Mouse (Mus musculus) kidney, postnatal 0 days (tissue): ENCODE results near the gene Ache. TPM values are rescaled to one million over a fixed set of nuclear protein-coding genes. Genes with fewer than 3 reads are reported as not detected.

ENCODE experiments used
- ATAC-seq: fragments of 200-750 bp; cut with Nextera tagmentation; replicated peaks from 2 replicates; pipeline ENCODE4 v1.8.0; 2017; ENCODE audit warnings: low read depth, moderate number of reproducible peaks, moderate TSS enrichment, moderate library complexity; ENCODE audit not compliant: low FRiP score
- DNase-seq: peaks from one replicate; pipeline ENCODE4 v3.0.0-alpha.2; 2016; ENCODE audit warnings: low spot score
- H3K27ac ChIP-seq: fragments of 300-500 bp; sonication (generic); 2 replicates; pipeline ENCODE4 v1.5.1; 2014; ENCODE audit warnings: mild to moderate bottlenecking
- H3K27me3 ChIP-seq: fragments of 300-500 bp; sonication (generic); 2 replicates; pipeline ENCODE4 v1.6.1; 2014; ENCODE audit warnings: low read length, mixed read lengths; ENCODE audit not compliant: insufficient read depth
- H3K36me3 ChIP-seq: fragments of 300-500 bp; sonication (generic); 2 replicates; pipeline ENCODE4 v1.6.1; 2014; ENCODE audit warnings: low read length, mixed read lengths; ENCODE audit not compliant: insufficient read depth
- H3K4me1 ChIP-seq: fragments of 300-500 bp; sonication (generic); replicated peaks from 2 replicates; pipeline ENCODE4 v1.6.1; 2014; ENCODE audit warnings: antibody characterized with exemption, low read length, mixed read lengths; ENCODE audit not compliant: insufficient read depth
- H3K4me2 ChIP-seq: fragments of 300-500 bp; sonication (generic); 2 replicates; pipeline ENCODE4 v1.6.1; 2014; ENCODE audit warnings: mild to moderate bottlenecking, low read length, moderate library complexity, mixed read lengths
- H3K4me3 ChIP-seq: fragments of 300-500 bp; sonication (generic); replicated peaks from 2 replicates; pipeline ENCODE4 v1.5.1; 2014; ENCODE audit warnings: low read depth, low read length
- H3K9ac ChIP-seq: fragments of 300-500 bp; sonication (generic); 2 replicates; pipeline ENCODE4 v1.6.1; 2014; ENCODE audit warnings: low read depth, low read length
- H3K9me3 ChIP-seq: fragments of 300-500 bp; sonication (generic); replicated peaks from 2 replicates; pipeline ENCODE4 v1.6.1; 2016; ENCODE audit warnings: low read length, inconsistent platforms, mixed read lengths
- CTCF ChIP-seq: IDR thresholded peaks from 2 replicates; pipeline ENCODE4 v1.5.1; 2016; ENCODE audit warnings: antibody characterized with exemption, low read depth, mild to moderate bottlenecking, moderate library complexity
- WGBS: fragments of 180-500 bp; shearing (Covaris S2); extraction: QIAGEN DNeasy Blood & Tissue Kit; methylation state at CpG from one replicate; pipeline ENCODE4 v1.1.7; 2014; 5-methylcytosine and 5-hydroxymethylcytosine counted together
- polyA plus RNA-seq: library from polyadenylated mRNA; unstranded; fragments of >200 nt; fragmentation: Nextera tagmentation; extraction: Ambion mirVana; gene quantifications from 2 replicates; pipeline ENCODE4 v1.2.1, GENCODE M21; 2015

Gene Ache
- polyA plus RNA-seq, 1 experiment from 2014 or later = 6.5 TPM

DNA sequence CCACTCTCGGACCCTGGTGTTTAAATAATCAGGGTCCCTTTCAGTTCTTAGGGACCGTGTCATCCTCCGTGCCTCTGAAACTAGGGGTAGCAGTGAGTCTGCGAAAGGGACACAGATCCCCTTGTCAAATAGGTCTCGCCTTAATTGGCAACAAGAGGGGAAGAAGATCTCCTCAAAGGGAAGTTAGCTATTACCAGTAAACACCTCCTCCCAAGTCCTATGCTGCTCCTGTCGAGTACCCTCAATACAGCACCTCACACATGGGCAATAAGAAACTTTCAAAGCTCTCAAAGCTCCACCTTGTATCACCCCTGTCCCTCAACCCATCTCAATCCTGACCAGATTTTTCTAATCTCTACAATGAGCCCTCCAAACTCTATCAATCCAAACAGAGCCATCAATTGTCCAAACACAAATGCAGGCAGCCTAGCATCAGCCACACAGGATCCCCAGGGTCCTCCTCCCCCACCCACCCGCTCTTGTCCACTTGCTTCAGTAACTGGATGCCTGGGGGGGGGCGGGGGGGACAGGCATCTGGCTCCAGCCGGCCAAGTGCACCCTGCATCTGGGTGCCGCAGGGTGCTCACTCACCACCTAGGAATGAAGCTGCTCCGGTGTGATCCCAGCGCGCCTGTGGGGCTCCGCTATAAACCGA, 45.7 kb downstream of the Ache start:
- Histone ChIP-seq H3K9me3 (no peaks in the 10 kb centered on the region), H3K4me1 (no peaks in the 10 kb centered on the region), H3K36me3 (no peaks in the 10 kb centered on the region), H3K4me2 (peak overlapping the region; percentile 82), H3K4me3 (peak overlapping the region; percentile 50), H3K27me3 (no peaks in the 10 kb centered on the region), H3K9ac (peak overlapping the region; percentile 73), H3K27ac (peak overlapping the region; percentile 72)
- 13% methylated on average over 15 of the region's 15 CpGs for WGBS
- ATAC-seq (no peak), DNase-seq (no peak)
- TF ChIP-seq CTCF = no peak

DNA sequence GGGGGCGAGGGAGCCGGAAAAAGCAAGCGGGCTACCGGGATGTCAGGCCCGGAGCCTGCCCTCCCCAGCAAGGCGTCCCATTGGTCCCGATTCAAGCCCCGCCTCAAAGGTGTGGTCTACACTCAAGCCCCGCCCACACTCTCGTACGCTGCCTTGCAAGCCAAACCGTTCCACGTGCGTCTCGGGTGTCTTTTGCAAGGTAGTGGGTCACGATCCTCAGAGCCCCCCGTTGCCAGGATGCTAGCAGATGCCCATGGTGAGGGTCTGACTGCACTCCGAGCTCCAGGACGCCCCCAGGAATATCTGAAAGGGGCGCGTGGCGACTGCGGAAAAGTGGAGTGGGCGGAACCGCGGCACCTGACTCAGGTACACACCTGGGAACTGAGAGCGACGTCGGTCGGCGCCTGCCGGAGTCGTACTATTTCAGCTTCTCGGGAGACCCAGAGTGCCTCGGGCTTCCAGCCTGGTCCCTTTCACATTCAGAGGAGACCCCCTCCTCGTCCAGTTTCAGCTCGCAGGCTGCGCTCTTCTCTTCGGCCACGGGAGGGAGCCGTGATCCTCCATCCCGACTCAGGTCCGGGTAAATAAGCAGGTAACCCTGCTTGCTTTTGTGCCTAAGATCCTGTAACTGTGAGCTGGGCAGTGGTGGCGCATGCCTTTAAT, 46.3 kb downstream of the Ache start, which contains the start of gene Slc12a9:
Slc12a9 (minus strand) TSS at position 86 of the 663 bp plus-strand sequence.
- ATAC-seq (peak; percentile 90), DNase-seq (peak; percentile 97)
- Histone ChIP-seq H3K27me3 (no peaks in the 10 kb centered on the region), H3K36me3 (no peaks in the 10 kb centered on the region), H3K27ac (peak within 1 kb of the TSS; percentile 72), H3K4me1 (no peaks in the 10 kb centered on the region), H3K4me3 (peak within 1 kb of the TSS; percentile 50), H3K9me3 (no peaks in the 10 kb centered on the region), H3K4me2 (peak within 1 kb of the TSS; percentile 82), H3K9ac (peak within 1 kb of the TSS; percentile 73)
- TF ChIP-seq CTCF = peak; percentile 84
- under 1% methylated on average over 44 of the region's 44 CpGs for WGBS

DNA sequence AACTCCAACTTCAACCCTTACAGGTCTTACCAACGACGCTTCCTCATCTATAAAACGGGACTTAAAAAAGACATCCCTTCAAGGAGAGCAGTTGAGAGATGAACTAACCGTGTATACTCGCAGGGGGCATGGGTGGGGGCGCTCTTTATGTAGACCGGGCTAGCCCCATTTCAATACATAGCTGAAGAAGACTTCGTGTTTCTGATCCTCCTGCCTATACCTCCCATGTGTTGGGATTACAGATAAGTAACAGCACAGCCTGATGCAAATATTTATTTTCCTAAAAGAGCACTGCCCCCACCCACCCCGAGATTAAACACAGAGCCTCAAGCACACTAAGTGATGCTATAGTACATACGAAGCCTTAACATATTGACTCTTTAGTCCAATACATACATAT, 47.0 kb downstream of the Ache start:
- no peak overlapping the region for H3K9ac ChIP-seq
- no peak overlapping the region for H3K27ac ChIP-seq
- 55% methylated on average over 10 of the region's 10 CpGs for WGBS
- no peaks in the 10 kb centered on the region for H3K36me3 ChIP-seq
- no peak overlapping the region; the same call in 1 of the 2 replicates for H3K4me2 ChIP-seq
- no peaks in the 10 kb centered on the region for H3K27me3 ChIP-seq
- DNase-seq = no peak
- H3K4me1 ChIP-seq = peaks cover 4% of the 10 kb centered on the region
- peak overlapping the region; percentile 50; the same call in 1 of the 2 replicates for H3K4me3 ChIP-seq
- ATAC-seq = no peak
- H3K9me3 ChIP-seq = no peaks in the 10 kb centered on the region
- TF ChIP-seq CTCF = no peak

DNA sequence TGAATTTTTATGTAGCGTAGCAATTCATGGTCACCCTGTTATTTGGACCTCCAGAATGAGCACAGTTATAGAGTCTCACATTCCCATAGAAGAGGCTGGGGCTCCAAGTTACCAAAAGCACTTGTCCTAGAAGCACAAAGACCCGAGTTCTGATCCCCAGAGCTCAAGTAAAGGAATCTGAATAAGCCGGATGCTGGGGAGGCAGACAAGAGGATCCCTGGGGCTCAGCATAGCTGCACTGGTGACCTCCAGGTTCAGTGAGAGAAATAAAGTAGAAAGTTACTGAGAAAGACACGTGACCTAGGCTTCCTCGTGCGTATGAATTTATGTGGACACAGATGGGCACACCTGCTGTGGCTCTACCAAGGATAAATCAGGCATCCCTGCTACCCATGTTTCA, 47.7 kb downstream of the Ache start:
- no peak for ATAC-seq
- Histone ChIP-seq H3K9me3 (no peaks in the 10 kb centered on the region), H3K36me3 (no peaks in the 10 kb centered on the region), H3K4me2 (no peak overlapping the region), H3K9ac (no peak overlapping the region), H3K4me3 (no peak overlapping the region), H3K27me3 (no peaks in the 10 kb centered on the region), H3K27ac (no peak overlapping the region), H3K4me1 (peaks cover 10% of the 10 kb centered on the region)
- DNase-seq = no peak
- WGBS = 71% methylated on average over 6 of the region's 6 CpGs
- TF ChIP-seq CTCF = no peak

DNA sequence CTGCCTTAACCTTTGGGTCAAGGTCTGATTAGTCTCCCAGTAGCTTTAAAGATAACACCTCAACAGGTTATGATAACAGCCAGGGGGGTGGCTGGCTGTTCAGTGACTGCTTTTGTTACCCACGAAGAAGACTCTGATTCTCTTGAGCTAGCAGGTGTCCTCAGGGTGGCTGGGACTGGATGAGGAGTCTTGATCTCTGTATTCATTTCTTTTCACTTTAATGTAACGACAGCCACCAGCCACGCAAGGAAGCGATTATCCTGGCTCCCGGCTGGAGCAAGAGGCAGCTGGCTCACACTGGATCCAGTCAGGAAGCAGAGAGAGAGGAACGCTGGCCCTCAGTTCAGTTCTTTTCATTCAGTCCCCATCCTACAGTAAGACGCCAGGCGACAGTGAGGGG, 49.9 kb downstream of the Ache start:
- ATAC-seq (no peak), DNase-seq (no peak)
- Histone ChIP-seq H3K4me3 (no peak overlapping the region), H3K9ac (no peak overlapping the region), H3K27me3 (no peaks in the 10 kb centered on the region), H3K27ac (peak overlapping the region; percentile 91), H3K4me1 (peaks cover 10% of the 10 kb centered on the region), H3K9me3 (no peaks in the 10 kb centered on the region), H3K36me3 (no peaks in the 10 kb centered on the region), H3K4me2 (no peak overlapping the region)
- no peak for TF ChIP-seq CTCF
- 40% methylated on average over 8 of the region's 8 CpGs for WGBS

DNA sequence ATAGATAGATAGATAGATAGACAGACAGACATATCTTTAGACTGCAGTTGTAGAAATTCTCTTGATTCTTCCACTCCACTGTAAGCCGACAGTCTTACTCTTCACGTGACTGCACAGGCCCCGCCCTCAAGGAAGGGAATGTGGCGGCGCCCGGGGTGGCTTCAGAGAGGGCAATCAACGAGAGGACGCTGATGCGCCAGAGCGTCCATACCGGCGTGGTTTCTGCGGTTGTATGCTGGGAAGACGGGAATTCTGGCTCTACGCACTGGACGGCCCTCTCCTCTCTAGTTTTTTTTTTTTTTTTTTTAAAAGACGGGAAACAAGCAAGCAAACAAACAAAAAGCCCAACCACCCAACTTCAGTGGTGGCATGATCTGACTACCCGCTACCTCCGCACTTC, 50.9 kb downstream of the Ache start:
- no peak for TF ChIP-seq CTCF
- Histone ChIP-seq H3K9ac (peak overlapping the region; percentile 59), H3K4me1 (peaks cover 10% of the 10 kb centered on the region), H3K27ac (peak overlapping the region; percentile 91), H3K36me3 (no peaks in the 10 kb centered on the region), H3K4me2 (peak overlapping the region; percentile 81), H3K9me3 (no peaks in the 10 kb centered on the region), H3K4me3 (peak overlapping the region; percentile 34), H3K27me3 (no peaks in the 10 kb centered on the region)
- ATAC-seq = peak; percentile 72
- under 1% methylated on average over 19 of the region's 19 CpGs for WGBS
- peak; percentile 97 for DNase-seq
